Mouse (Mus musculus): ENCODE data around the gene Gng8. TPM values are rescaled to one million over a fixed set of nuclear protein-coding genes. Genes with fewer than 3 reads are reported as not detected.

Gene Gng8
- total and polyA plus RNA-seq, 3 experiments = 0.39 to 2.2 TPM; not detected in 1

DNA sequence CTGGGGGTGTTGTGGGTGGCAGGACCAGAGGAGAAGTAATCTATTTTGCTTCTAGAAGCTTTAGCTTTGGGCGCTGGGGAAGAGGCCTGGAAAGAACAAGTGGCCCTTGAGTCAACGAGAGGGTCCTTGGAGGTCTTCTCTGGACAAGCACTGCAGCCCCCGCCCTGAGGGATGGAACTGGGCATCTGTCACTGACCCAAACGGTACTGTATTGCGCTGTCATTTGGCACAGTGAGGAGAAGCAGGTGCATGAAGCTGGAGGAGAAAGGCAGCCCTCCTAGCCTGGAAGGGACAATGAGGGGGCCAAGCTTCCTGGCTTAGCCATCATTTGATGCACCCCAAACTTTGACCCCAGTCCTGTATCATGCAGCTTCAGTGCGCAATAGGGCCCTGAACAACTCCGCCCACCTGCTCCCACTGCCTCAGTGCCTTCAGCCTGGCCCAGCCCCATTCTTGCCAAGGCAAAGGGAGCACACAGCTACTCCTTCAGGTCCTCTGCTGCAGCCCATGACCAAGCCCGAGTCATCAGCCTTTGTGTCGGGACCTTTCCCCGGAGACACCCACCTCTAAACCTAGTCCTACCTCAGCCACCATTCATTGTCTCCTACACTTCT, 30.9 kb downstream of the Gng8 start:
- H3K9me3 ChIP-seq (replicated peaks; ENCODE audit: insufficient read depth, low read length) = no peaks in the 10 kb centered on the region
- H3K79me2 ChIP-seq (ENCODE audit: control insufficient read depth, insufficient read depth, low read length, poor library complexity) = peaks cover 43% of the 10 kb centered on the region
- H3K4me3 ChIP-seq (ENCODE audit: control insufficient read depth in 1 of 2, insufficient read depth in 1 of 2, low read depth in 2 of 2, low read length in 2 of 2) = peak overlapping the region; percentile 84 to 96
- peak overlapping the region; percentile 95 for H3K9ac ChIP-seq (ENCODE audit: control insufficient read depth, low read depth, low read length, poor library complexity, severe bottlenecking)
- peaks cover 0 to 13% of the 10 kb centered on the region in 2 experiments; a peak in 3 of 4 replicates for H3K4me1 ChIP-seq (ENCODE audit: control insufficient read depth in 1 of 2, insufficient read depth in 2 of 2, low read length in 2 of 2)
- peaks cover 0 to 13% of the 10 kb centered on the region in 2 experiments; a peak in 2 of 4 replicates for H3K36me3 ChIP-seq (ENCODE audit: control insufficient read depth in 1 of 2, insufficient read depth in 2 of 2, low read length in 2 of 2)
- TF ChIP-seq RAD21 (IDR thresholded peaks at IDR 0.05; ENCODE audit: low read depth, low read length) (no peak), POLR2A (IDR thresholded peaks at IDR 0.05; ENCODE audit: control insufficient read depth in 1 of 2, insufficient read depth in 1 of 2, low read depth in 1 of 2, low read length in 2 of 2, poor library complexity in 1 of 2) (peak in 1 of 2 experiments; percentile 14; a peak in 2 of 4 replicates)
- no peaks in the 10 kb centered on the region for H3K27me3 ChIP-seq (ENCODE audit: control insufficient read depth in 1 of 2, insufficient read depth in 2 of 2, low read length in 2 of 2)
- no peak overlapping the region for H3K27ac ChIP-seq (ENCODE audit: control insufficient read depth, low read depth, low read length)
- peak; percentile 60 for DNase-seq (ENCODE audit: low read depth, low spot score)

- Histone ChIP-seq H3K4me3 (ENCODE audit: control insufficient read depth in 1 of 2, insufficient read depth in 1 of 2, low read depth in 2 of 2, low read length in 2 of 2) (peak overlapping the region; percentile 84 to 96), H3K27ac (ENCODE audit: control insufficient read depth, low read depth, low read length) (peak overlapping the region; percentile 82), H3K79me2 (ENCODE audit: control insufficient read depth, insufficient read depth, low read length, poor library complexity) (peaks cover 43% of the 10 kb centered on the region), H3K36me3 (ENCODE audit: control insufficient read depth in 1 of 2, insufficient read depth in 2 of 2, low read length in 2 of 2) (peaks cover 0 to 13% of the 10 kb centered on the region in 2 experiments; a peak in 2 of 4 replicates), H3K4me1 (ENCODE audit: control insufficient read depth in 1 of 2, insufficient read depth in 2 of 2, low read length in 2 of 2) (peaks cover 0 to 13% of the 10 kb centered on the region in 2 experiments; a peak in 3 of 4 replicates), H3K9me3 (replicated peaks; ENCODE audit: insufficient read depth, low read length) (no peaks in the 10 kb centered on the region), H3K9ac (ENCODE audit: control insufficient read depth, low read depth, low read length, poor library complexity, severe bottlenecking) (peak overlapping the region; percentile 95), H3K27me3 (ENCODE audit: control insufficient read depth in 1 of 2, insufficient read depth in 2 of 2, low read length in 2 of 2) (no peaks in the 10 kb centered on the region)
- TF ChIP-seq POLR2A (IDR thresholded peaks at IDR 0.05; ENCODE audit: control insufficient read depth in 1 of 2, insufficient read depth in 1 of 2, low read depth in 1 of 2, low read length in 2 of 2, poor library complexity in 1 of 2) (peak; percentile 73 to 77; a peak in 2 of 4 replicates), CHD2 (IDR thresholded peaks at IDR 0.05; ENCODE audit: low read length) (no peak), NELFE (IDR thresholded peaks at IDR 0.05; ENCODE audit: low read depth, low read length) (peak; percentile 85), POLR2AphosphoS2 (IDR thresholded peaks at IDR 0.05; ENCODE audit: low read length) (peak; percentile 63; the same call in 1 of the 2 replicates), ZMIZ1 (IDR thresholded peaks at IDR 0.05; ENCODE audit: low read depth, low read length) (peak; percentile 59; the same call in 1 of the 2 replicates), ETS1 (IDR thresholded peaks at IDR 0.05; ENCODE audit: low read depth, low read length) (no peak), MYB (IDR thresholded peaks at IDR 0.05; ENCODE audit: low read depth, low read length) (peak; percentile 98)
- peak; percentile 37 for DNase-seq (ENCODE audit: low read depth, low spot score)
These were observed 31.9 kb downstream of the Gng8 start for GRCm38 (mm10) chr7:16923283-16924036.

DNA sequence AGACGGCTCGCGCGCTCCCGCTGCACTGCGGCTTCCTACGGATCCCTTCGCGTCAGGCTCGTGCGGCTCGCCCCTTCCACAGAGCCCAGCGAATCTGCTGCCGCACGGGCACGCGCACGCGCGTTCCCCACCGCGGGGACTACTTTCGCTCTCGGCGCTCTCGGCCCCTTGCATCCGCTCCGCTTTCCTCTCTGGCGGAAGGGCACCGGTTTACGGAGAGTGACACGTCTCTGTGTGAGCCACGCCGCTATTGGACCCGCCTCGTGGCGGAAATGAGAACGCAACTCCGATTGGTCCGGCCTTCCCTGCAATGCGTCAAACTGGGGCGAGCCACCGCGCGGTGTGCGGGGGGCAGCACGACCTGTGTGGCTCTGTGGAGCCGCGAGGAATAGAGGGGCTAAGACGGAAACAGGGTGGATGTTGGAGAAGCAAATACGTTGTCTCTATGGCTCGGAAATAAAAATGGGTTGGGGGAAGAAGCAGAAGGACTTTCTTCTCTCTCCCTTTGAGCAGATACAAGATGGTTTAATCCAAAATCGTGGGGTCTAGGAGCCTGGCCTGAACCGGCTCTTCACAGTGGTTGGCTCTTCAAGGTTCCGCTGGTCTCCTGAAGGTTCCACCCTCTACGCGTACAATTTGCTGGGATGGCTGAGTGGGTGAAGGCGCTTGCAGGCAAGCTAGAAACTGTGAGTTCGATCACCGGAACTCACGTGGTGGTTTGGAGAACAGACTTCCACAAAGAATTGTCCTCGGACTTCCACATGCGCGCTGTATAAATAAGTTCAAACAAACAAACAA, 32.6 kb downstream of the Gng8 start, which contains the start of gene Calm3:
TSS of gene Calm3 (minus strand) at position 78 of the 798 bp plus-strand sequence.
- no peaks in the 10 kb centered on the region for H3K9me3 ChIP-seq (replicated peaks; ENCODE audit: insufficient read depth, low read length)
- H3K27me3 ChIP-seq (ENCODE audit: control insufficient read depth in 1 of 2, insufficient read depth in 2 of 2, low read length in 2 of 2) = no peaks in the 10 kb centered on the region
- H3K4me3 ChIP-seq (ENCODE audit: control insufficient read depth in 1 of 2, insufficient read depth in 1 of 2, low read depth in 2 of 2, low read length in 2 of 2) = peak within 1 kb of the TSS; percentile 84 to 96
- H3K79me2 ChIP-seq (ENCODE audit: control insufficient read depth, insufficient read depth, low read length, poor library complexity) = peaks cover 41% of the 10 kb centered on the region
- H3K9ac ChIP-seq (ENCODE audit: control insufficient read depth, low read depth, low read length, poor library complexity, severe bottlenecking) = peak within 1 kb of the TSS; percentile 95
- peak within 1 kb of the TSS; percentile 95 for H3K27ac ChIP-seq (ENCODE audit: control insufficient read depth, low read depth, low read length)
- peaks cover 0 to 13% of the 10 kb centered on the region in 2 experiments; a peak in 2 of 4 replicates for H3K36me3 ChIP-seq (ENCODE audit: control insufficient read depth in 1 of 2, insufficient read depth in 2 of 2, low read length in 2 of 2)
- DNase-seq (ENCODE audit: low read depth, low spot score) = peak; percentile 100
- H3K4me1 ChIP-seq (ENCODE audit: control insufficient read depth in 1 of 2, insufficient read depth in 2 of 2, low read length in 2 of 2) = peaks cover 0 to 13% of the 10 kb centered on the region in 2 experiments; a peak in 3 of 4 replicates
- peak; percentile 65 for TF ChIP-seq ETS1 (IDR thresholded peaks at IDR 0.05; ENCODE audit: low read depth, low read length)
- TF ChIP-seq TBP (IDR thresholded peaks at IDR 0.05; ENCODE audit: low read depth, low read length) = peak; percentile 88
- peak; percentile 68 for TF ChIP-seq MYC (IDR thresholded peaks at IDR 0.05; ENCODE audit: low read depth, low read length)
- TF ChIP-seq GABPA (IDR thresholded peaks at IDR 0.05; ENCODE audit: low read depth, low read length) = peak; percentile 65; the same call in 1 of the 2 replicates
- TF ChIP-seq E2F4 (IDR thresholded peaks at IDR 0.05; ENCODE audit: borderline replicate concordance, low read depth, low read length) = no peak
- peak; percentile 83 for TF ChIP-seq HCFC1 (IDR thresholded peaks at IDR 0.05; ENCODE audit: low read depth, low read length)
- peak; percentile 81 for TF ChIP-seq TCF12 (IDR thresholded peaks at IDR 0.05; ENCODE audit: low read depth, low read length)
- peak; percentile 56; the same call in 1 of the 2 replicates for TF ChIP-seq MEF2A (IDR thresholded peaks at IDR 0.05; ENCODE audit: extremely low read depth, insufficient replicate concordance, low read depth, low read length, poor library complexity, severe bottlenecking)
- peak; percentile 88 for TF ChIP-seq MAX (IDR thresholded peaks at IDR 0.05; ENCODE audit: low read length)
- no peak for TF ChIP-seq RAD21 (IDR thresholded peaks at IDR 0.05; ENCODE audit: low read depth, low read length)
- TF ChIP-seq ZMIZ1 (IDR thresholded peaks at IDR 0.05; ENCODE audit: low read depth, low read length) = peak; percentile 53; the same call in 1 of the 2 replicates
- TF ChIP-seq BHLHE40 (IDR thresholded peaks at IDR 0.05; ENCODE audit: borderline replicate concordance, low read depth, low read length) = peak; percentile 69; the same call in 1 of the 2 replicates
- TF ChIP-seq GATA1 (IDR thresholded peaks at IDR 0.05; ENCODE audit: low read depth, low read length) = no peak
- peak; percentile 69; the same call in 1 of the 2 replicates for TF ChIP-seq NELFE (IDR thresholded peaks at IDR 0.05; ENCODE audit: low read depth, low read length)
- TF ChIP-seq POLR2A (IDR thresholded peaks at IDR 0.05; ENCODE audit: control insufficient read depth in 1 of 2, insufficient read depth in 1 of 2, low read depth in 1 of 2, low read length in 2 of 2, poor library complexity in 1 of 2) = peak in 1 of 2 experiments; percentile 91; a peak in 2 of 4 replicates
- peak; percentile 80 for TF ChIP-seq ELF1 (IDR thresholded peaks at IDR 0.05; ENCODE audit: low read depth, low read length)

All from MEL (cell line).